20 mouse cellular contexts compared by ENCODE assay signal in the genomic region with DNA sequence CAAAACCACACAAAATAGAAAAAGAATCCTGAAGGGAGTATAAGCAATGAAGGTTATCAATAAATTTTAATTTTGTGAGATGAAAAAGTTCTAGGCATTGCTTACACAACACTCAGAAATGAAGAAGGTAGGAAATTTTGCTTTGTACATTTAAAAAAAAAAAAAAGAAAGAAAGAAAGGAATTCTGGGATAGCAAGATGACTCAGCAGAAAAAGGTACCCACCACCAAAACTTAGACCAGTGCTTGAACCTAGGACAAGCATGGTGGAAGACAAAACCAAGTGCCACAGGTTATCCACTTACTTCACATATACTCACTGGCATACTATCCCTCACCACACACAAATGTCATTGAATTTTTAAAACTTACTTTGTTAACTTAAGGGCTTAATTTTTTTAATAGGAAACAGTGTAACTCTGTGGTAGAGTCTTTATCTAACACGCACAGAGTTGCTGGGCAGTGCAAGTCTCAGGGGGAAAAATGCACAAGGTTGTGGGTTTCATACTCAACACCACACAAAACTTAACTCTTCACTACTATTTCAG. TPM values are rescaled to one million over a fixed set of nuclear protein-coding genes. Genes with fewer than 3 reads are reported as not detected.
DNase-seq lines count a peak whose midpoint lies in the region; ATAC-seq and TF ChIP-seq lines count a peak whose summit lies in the region.
"Had no signal": no experiment of that assay in that cellular context is flagged by ENCODE, and none has a peak within 500 bp of the region (broad histone marks: within the 10 kb centered on the region; RNA-seq: fewer than 3 reads in every experiment).

No protein-coding gene starts in this region.

- H3K9me3 ChIP-seq in CH12.LX (replicated peaks; ENCODE audit: low read length) (no peaks in the 10 kb centered on the region), ES-E14 (ENCODE audit: control insufficient read depth, insufficient read depth, low read depth, low read length) (no peaks in the 10 kb centered on the region)
- no peaks in the 10 kb centered on the region for H3K9me3 ChIP-seq in liver, embryonic 16.5 days (replicated peaks; ENCODE audit: control insufficient read depth, low read length)
- H3K9me3 ChIP-seq: forebrain, embryonic 13.5 days; heart, embryonic 12.5 days; hindbrain, embryonic 10.5 days; intestine, embryonic 15.5 days had no signal

- H3K9ac ChIP-seq in CH12.LX (ENCODE audit: insufficient read depth, low read depth) (no peak overlapping the region), ES-E14 (ENCODE audit: insufficient read depth, low read depth, low read length, poor library complexity, severe bottlenecking) (no peak overlapping the region; the same call in 1 of the 2 replicates)
- H3K9ac ChIP-seq in liver, embryonic 16.5 days (ENCODE audit: low read depth, low read length), result no peak overlapping the region
- H3K9ac ChIP-seq: forebrain, embryonic 13.5 days; forebrain, postnatal 0 days; heart, embryonic 12.5 days; hindbrain, embryonic 14.5 days; intestine, embryonic 15.5 days had no signal

- H3K27ac ChIP-seq in CH12.LX (ENCODE audit: insufficient read depth, low read depth) (no peak overlapping the region), ES-E14 (ENCODE audit: insufficient read depth, low read depth, low read length, poor library complexity, severe bottlenecking) (no peak overlapping the region; the same call in 1 of the 2 replicates)
- H3K27ac ChIP-seq in liver, embryonic 16.5 days (ENCODE audit: low read length), result peak overlapping the region; percentile 38; the same call in 1 of the 2 replicates
- H3K27ac ChIP-seq: forebrain, embryonic 13.5 days; gastrocnemius, adult 2 months; hindbrain, embryonic 10.5 days; hindbrain, embryonic 14.5 days; intestine, embryonic 15.5 days had no signal

- peaks cover 0 to 35% of the 10 kb centered on the region in 2 experiments for H3K36me3 ChIP-seq in CH12.LX (replicated peaks in 1 of 2; ENCODE audit: control insufficient read depth in 1 of 2, insufficient read depth in 1 of 2, low read length in 1 of 2)
- no peaks in the 10 kb centered on the region; the same call in 1 of the 2 replicates for H3K36me3 ChIP-seq in ES-E14 (ENCODE audit: control insufficient read depth, insufficient read depth, low read length, poor library complexity, severe bottlenecking)
- H3K36me3 ChIP-seq in liver, embryonic 16.5 days (ENCODE audit: control insufficient read depth, insufficient read depth), result peaks cover 6% of the 10 kb centered on the region
- H3K36me3 ChIP-seq: intestine, embryonic 15.5 days had no signal

- in situ Hi-C loops in CH12.LX (cut with MboI; ENCODE audit: low pct_ligation_motif_present, low pct_unique_long_range_greater_than_20kb, low sequenced_read_pairs), result no loop called here
- in situ Hi-C loops in ES-E14 (cut with MboI; ENCODE audit: low sequenced_read_pairs in 2 of 2, unreplicated experiment in 2 of 2), result no loop called here

- H3K4me1 ChIP-seq in CH12.LX (ENCODE audit: control insufficient read depth in 1 of 2, insufficient read depth in 2 of 2) (peaks cover 4 to 72% of the 10 kb centered on the region in 2 experiments; a peak in 2 of 4 replicates), ES-E14 (ENCODE audit: control insufficient read depth in 2 of 2, insufficient read depth in 2 of 2, low read length in 2 of 2, poor library complexity in 1 of 2) (peaks cover 2 to 11% of the 10 kb centered on the region in 2 experiments; a peak in 3 of 4 replicates)
- peaks cover 18% of the 10 kb centered on the region for H3K4me1 ChIP-seq in liver, embryonic 16.5 days (ENCODE audit: control insufficient read depth, low read depth, low read length)
- H3K4me1 ChIP-seq: intestine, embryonic 15.5 days had no signal

- DNase-seq in CH12.LX (ENCODE audit: extremely low read depth) (no peak), ES-E14 (ENCODE audit: low read depth, low spot score) (no peak)
- DNase-seq in c-Kit-negative CD71-positive TER-119-positive erythroid progenitor cells, embryonic 14.5 days (ENCODE audit: low read depth, low spot score), result peak; percentile 28
- DNase-seq in kidney, postnatal 10 days, result no peak
- no peak for DNase-seq in spleen, postnatal 14 days (ENCODE audit: low spot score in 2 of 2)
- no peak for DNase-seq in frontal cortex, adult 2 months (ENCODE audit: extremely low spot score in 1 of 2, low spot score in 1 of 2)
- DNase-seq: adrenal gland, adult 8-10 months; adrenal gland, postnatal 36 days; cerebellum, adult 11-12 months; cerebellum, adult 9-11 months; cerebellum, postnatal 36 days; forebrain, postnatal 0 days; gastrocnemius, adult 2 months; gastrocnemius, postnatal 25 days had no signal

- TF ChIP-seq RAD21 in CH12.LX (IDR thresholded peaks at IDR 0.05; ENCODE audit: low read depth, low read length), result no peak

- TF ChIP-seq POLR2A in CH12.LX (IDR thresholded peaks at IDR 0.05; ENCODE audit: low read depth, low read length), result no peak

- dilution Hi-C loops in CH12.LX (cut with MboI; ENCODE audit: extremely low pct_ligation_motif_present, extremely low pct_unique_long_range_greater_than_20kb, low sequenced_read_pairs), result no loop called here

- H3K4me3 ChIP-seq in CH12.LX (replicated peaks in 1 of 3; ENCODE audit: low read depth in 2 of 3, low read length in 2 of 3, poor library complexity in 1 of 3) (no peak overlapping the region), ES-E14 (ENCODE audit: insufficient read depth in 1 of 2, low read depth in 1 of 2, low read length in 2 of 2, poor library complexity in 1 of 2, severe bottlenecking in 1 of 2) (no peak overlapping the region)
- H3K4me3 ChIP-seq in liver, embryonic 16.5 days (ENCODE audit: low read depth, low read length), result no peak overlapping the region
- H3K4me3 ChIP-seq: forebrain, embryonic 13.5 days; gastrocnemius, adult 2 months; heart, embryonic 12.5 days; hindbrain, embryonic 10.5 days; intestine, embryonic 15.5 days had no signal

- H3K79me2 ChIP-seq in CH12.LX (replicated peaks; ENCODE audit: control insufficient read depth, extremely low read depth, insufficient read depth, poor library complexity, severe bottlenecking), result peaks cover 20% of the 10 kb centered on the region; the same call in 1 of the 2 replicates

- H3K4me2 ChIP-seq in CH12.LX (ENCODE audit: insufficient read depth, low read depth, poor library complexity, severe bottlenecking), result no peak overlapping the region
- H3K4me2 ChIP-seq in liver, embryonic 16.5 days (ENCODE audit: low read depth, low read length), result peak overlapping the region; percentile 21; the same call in 1 of the 2 replicates
- H3K4me2 ChIP-seq: forebrain, embryonic 13.5 days; heart, embryonic 12.5 days; hindbrain, embryonic 14.5 days; intestine, embryonic 15.5 days had no signal

- no peak for TF ChIP-seq EP300 in CH12.LX (IDR thresholded peaks at IDR 0.05; ENCODE audit: low read length)

- ATAC-seq in liver, embryonic 16.5 days (ENCODE audit: low read depth), result no peak
- ATAC-seq: forebrain, embryonic 13.5 days; forebrain, postnatal 0 days; intestine, embryonic 15.5 days had no signal

- 43% methylated on average over 1 of the region's 1 CpGs for WGBS in liver, embryonic 16.5 days (ENCODE audit: insufficient replicate concordance)

- TF ChIP-seq CTCF in CH12.LX (conservative IDR thresholded peaks at IDR 0.05 in 1 of 2, IDR thresholded peaks at IDR 0.05 in 1 of 2; ENCODE audit: low read depth in 2 of 2, low read length in 2 of 2), result no peak

- H3K27me3 ChIP-seq in CH12.LX (replicated peaks), result no peaks in the 10 kb centered on the region
- H3K27me3 ChIP-seq in liver, embryonic 16.5 days (ENCODE audit: control insufficient read depth, insufficient read depth, low read depth, low read length), result no peaks in the 10 kb centered on the region
- H3K27me3 ChIP-seq: forebrain, embryonic 13.5 days; heart, embryonic 12.5 days; intestine, embryonic 15.5 days had no signal

TF ChIP-seq in CH12.LX, 34 proteins besides CTCF, POLR2A, EP300 and RAD21 (continues in another document):
- no peak for TF ChIP-seq MAX (IDR thresholded peaks at IDR 0.05; ENCODE audit: low read length)
- TF ChIP-seq MAFK (IDR thresholded peaks at IDR 0.05; ENCODE audit: insufficient replicate concordance, low read length), result peak; percentile 95
- peak; percentile 78 for TF ChIP-seq ZNF384 (IDR thresholded peaks at IDR 0.05; ENCODE audit: low read depth, low read length)
- TF ChIP-seq GABPA (IDR thresholded peaks at IDR 0.05; ENCODE audit: insufficient replicate concordance, low read depth, low read length), result no peak
- TF ChIP-seq IRF4 (IDR thresholded peaks at IDR 0.05; ENCODE audit: low read depth, low read length), result no peak
- no peak for TF ChIP-seq JUND (conservative IDR thresholded peaks at IDR 0.05; ENCODE audit: low read depth, low read length)
- TF ChIP-seq POLR2AphosphoS2 (IDR thresholded peaks at IDR 0.05; ENCODE audit: low read depth, low read length), result no peak
- no peak for TF ChIP-seq CHD1 (IDR thresholded peaks at IDR 0.05; ENCODE audit: low read depth, low read length)
- TF ChIP-seq TBP (conservative IDR thresholded peaks at IDR 0.05; ENCODE audit: low read depth, low read length), result no peak
- TF ChIP-seq MXI1 (IDR thresholded peaks at IDR 0.05; ENCODE audit: low read depth, low read length), result no peak
- no peak for TF ChIP-seq MEF2A (IDR thresholded peaks at IDR 0.05; ENCODE audit: borderline replicate concordance, low read depth, low read length)

TF ChIP-seq in ES-E14, 5 proteins besides CTCF, POLR2A, EP300 and RAD21:
- peak; percentile 95 for TF ChIP-seq MAFK (IDR thresholded peaks at IDR 0.05; ENCODE audit: insufficient read depth, low read depth, low read length)
- TF ChIP-seq HCFC1 (IDR thresholded peaks at IDR 0.05; ENCODE audit: borderline replicate concordance, insufficient read depth, low read length), result no peak
- TF ChIP-seq ZC3H11A (IDR thresholded peaks at IDR 0.05; ENCODE audit: borderline replicate concordance, low read depth, low read length), result no peak
- no peak for TF ChIP-seq CHD2 (IDR thresholded peaks at IDR 0.05; ENCODE audit: low read depth, low read length)
- TF ChIP-seq ZNF384 (IDR thresholded peaks at IDR 0.05; ENCODE audit: low read depth, low read length), result peak; percentile 86

RNA-seq across cellular contexts. Expression of gene Ints6, which starts 5.8 kb away (rescaled TPM):
- total RNA-seq in CH12.LX (2012; rRNA removed) (21.5 and 31.3 TPM in 2 replicates), CH12.LX (2014; rRNA removed) (53.4 and 55.7 TPM in 2 replicates), ES-E14 (2012; rRNA removed) (38.4 and 47.6 TPM in 2 replicates)
- polyA plus RNA-seq in CH12.LX (2012; ENCODE audit: insufficient read length, low read depth), result 41.1 and 44.0 TPM in 2 replicates
- polyA plus RNA-seq in liver, embryonic 16.5 days (2015; fragmentation: Nextera tagmentation; extraction: Ambion mirVana), result 10.6 and 11.9 TPM in 2 replicates
- polyA plus RNA-seq in frontal cortex, adult 2 months (2012; rRNA removed), result 15.4 and 24.3 TPM in 2 replicates
